Mouse (Mus musculus) layer of hippocampus, adult 9-10 months (tissue): ENCODE measurements around the gene Proser3.
A peak's percentile ranks its signal among the peaks of the same experiment; 100 is the strongest.

Experiments used
- DNase-seq: peaks from one replicate; pipeline ENCODE4 v3.0.0; 2022; ENCODE audit warnings: low spot score

Gene Proser3

DNA sequence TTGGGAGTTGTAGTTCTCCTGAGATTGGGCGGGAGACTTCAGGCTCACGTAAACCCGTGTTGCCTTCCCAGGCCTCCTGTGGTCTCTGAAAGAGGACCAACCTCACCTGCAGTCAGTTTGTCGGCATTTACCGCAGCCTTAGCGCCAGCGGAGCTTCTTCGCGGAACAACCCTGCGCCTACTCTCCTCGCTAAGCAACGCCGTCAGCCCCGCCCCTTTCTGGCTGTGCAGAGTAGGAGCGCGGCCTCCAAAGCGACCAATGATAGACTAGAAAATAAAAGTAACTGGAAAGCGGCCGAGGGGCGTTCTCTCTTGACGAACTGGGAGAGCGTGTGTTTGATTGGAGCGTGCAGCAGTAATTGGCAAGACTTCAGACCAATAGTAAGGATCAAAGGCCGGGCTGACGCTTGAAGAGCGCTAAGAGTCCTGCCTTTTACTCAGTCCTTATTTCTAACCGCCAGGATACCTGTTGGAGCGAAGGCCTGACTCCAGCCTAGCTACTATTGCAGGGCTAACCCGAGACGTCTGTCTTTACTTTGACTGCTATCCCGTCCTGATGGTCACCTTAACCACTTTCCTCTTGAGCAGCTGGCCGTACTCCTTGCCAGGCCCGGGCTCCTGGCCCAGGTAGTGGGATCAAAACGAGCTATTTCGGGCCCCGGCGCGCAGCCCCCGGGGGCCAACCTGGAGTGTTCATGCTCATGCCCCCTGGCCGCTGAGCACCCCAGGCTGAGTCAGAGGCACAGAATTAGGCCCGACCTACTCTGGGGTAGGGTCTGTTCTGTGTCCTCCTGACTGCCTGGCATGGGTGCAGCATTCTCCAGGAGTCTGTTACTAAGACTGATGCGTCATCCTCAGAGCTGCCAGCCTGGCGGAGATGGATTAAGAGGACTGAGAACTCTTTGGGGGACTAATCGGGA lies at the start of gene Proser3, which contains the start of gene Hspb6:
Proser3 (minus strand) TSS at position 198 of the 919 bp plus-strand sequence.
Hspb6 (plus strand) TSS at position 77 of the 919 bp plus-strand sequence.
- peak; percentile 97 for DNase-seq

DNA sequence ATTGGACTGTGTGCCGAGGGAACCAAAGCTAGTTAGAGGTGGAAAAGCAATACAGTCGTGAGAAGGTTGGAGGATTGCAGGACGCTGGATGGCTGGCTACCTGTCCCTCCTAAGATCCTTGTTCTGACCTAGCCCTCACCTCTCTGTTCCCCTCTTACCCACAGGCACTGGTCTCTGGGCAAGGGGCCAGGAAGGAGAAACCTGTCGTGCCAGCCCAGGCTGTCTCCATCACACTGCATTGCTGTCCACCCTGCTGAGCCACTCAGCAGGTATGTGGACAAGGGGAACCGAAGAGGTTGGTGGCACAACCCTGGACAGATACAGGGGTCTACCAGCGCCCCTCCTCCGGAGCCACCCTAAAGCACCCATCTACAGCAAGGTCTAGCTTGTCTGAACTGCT lies 48.6 kb upstream of the Proser3 start:
- DNase-seq: no peak

DNA sequence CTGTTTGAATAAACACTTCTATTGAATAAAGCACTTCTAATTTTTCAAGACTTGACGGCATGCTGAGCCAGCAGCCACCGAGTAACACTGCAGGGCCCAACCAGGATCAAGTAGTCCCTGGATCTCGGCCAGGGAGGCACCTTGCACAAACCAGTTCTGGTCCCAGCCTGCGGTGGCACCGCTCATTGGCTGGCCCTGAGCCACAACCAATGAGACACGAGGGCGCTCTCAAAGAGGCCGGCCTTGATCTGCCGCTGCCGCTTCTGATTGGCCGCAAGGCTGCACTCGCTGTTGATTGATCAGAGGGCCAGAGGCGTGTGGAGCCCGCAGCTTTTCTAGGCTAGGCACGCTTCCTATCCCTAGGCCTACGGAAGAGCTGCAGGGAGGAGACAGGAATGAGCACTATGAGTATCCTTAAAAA lies 47.8 kb upstream of the Proser3 start:
- DNase-seq: peak; percentile 78

DNA sequence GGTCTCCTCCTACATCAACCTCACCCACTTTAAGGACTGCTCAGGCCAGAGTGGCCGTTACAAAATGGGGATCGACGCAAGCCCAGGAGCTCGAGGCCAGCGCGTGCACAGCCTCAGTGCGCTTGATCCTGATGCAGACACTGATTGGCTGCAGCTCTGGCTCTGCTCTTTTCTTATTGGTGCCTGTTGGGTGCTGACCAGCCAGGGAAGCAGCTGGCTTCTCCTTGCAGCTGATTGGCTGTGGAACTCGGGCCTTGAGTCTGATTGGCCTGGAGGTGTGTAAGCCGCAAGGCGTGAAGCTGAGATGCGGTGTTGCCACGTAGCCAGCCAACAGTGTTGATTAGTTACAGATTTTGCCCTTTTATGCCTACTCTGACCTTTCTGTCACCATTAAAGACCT lies 46.7 kb upstream of the Proser3 start, which contains the start of gene Zbtb32:
Zbtb32 (minus strand) TSS at position 124 of the 400 bp plus-strand sequence.
- DNase-seq: no peak

DNA sequence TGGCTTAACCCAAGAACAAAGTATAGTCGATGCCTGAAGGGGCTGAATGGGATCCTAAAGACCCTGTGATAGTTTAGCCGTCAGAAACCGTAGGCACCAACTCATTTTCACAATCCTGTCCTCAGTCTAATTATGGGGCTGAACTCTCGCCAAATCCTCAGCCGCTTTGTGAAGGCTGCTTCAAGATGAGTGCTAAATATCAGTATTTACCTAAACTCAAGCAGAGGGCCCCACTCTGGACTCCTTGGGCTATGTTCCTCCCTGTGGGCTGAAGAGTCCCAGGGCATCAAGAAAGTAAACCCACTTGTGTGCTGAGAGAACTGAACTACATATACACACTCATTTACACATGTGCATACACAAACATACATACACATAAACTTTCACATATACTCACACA lies 44.7 kb upstream of the Proser3 start:
- DNase-seq: no peak

DNA sequence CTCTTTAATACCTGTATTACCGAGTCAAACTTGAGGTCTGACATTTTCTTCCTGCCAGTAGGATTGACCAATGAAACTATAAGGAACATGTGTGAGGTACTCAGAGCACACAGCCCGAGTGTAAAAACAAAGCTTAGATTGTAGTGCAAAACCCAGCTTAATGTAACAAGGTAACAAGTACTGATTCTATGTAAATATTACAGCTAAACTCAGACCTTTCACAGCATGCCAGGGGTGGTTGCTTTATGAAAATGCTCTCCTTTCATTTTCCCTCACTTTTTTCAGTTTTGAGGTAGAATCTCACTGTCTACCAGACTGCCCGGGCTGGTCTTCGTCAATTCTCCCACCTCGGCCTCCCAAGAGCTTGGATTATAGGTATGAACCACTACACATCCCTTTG lies 44.0 kb upstream of the Proser3 start:
- no peak for DNase-seq

DNA sequence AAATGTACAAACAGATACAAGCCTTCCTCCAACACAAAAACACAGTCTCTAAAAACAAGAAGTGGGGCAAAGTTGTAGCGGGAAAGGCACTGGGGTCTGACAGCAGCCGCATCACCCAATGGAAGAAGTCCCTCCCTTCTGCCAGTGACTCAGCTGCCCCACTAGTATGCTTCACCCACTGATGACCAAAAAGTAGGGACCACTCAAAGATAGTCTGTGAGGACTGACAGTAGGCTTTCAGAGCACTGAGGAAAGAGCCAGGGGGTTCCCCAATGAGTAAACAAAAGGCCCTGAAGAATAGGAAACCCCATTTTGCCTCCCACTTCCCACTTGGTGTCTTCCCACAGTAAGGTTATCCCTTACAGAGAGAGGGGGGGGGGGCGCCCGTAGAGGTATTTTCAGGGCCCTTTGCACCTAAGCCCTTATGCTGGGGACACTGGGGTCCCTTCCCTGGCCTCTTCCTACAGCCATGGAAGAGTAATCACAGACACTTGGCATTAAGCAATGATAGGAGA lies 42.5 kb upstream of the Proser3 start:
- no peak for DNase-seq

DNA sequence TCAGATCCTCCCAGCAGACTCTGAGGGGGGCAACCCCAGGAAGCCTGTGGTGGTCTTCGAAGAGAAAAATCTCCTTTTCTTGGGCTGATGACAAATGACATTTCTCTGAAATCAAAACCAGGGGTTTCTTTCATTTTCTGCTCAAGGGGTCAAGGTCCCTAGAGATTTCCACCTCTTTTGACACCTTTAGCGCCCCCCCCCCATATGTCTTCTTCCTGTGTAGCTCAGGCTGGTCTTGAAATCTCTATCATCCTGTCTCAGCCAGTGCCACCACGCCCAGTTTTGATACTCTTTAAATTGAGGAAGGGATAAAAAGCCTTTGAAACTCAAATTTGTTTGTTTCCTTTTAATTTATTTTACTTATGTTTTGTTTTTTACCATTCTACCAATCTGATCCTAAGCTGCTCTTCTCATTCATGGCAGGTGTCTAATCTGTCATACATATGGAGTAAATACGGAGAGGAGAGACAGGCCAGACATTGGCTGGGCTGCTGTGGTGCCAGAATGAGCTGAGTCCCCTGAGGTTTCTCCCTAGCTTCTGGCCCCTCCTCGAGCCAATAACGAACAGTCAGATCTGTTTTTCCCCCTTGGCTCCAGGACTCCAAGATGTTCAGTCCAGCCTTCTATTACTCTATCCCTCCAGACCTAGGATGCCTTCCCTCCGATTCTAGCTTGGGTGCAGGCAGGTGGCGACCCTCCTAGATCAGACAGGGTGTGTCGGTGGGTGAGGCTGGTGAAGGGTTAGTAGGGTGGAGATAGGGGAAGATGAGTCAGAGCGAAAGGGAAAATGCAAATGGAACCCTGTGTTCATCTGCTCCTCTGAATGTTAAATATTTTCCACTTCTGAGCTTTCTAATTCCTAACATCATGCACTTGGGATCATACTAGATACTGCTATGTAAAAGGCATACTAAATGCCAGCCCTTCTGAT lies 41.7 kb upstream of the Proser3 start:
- DNase-seq: no peak

DNA sequence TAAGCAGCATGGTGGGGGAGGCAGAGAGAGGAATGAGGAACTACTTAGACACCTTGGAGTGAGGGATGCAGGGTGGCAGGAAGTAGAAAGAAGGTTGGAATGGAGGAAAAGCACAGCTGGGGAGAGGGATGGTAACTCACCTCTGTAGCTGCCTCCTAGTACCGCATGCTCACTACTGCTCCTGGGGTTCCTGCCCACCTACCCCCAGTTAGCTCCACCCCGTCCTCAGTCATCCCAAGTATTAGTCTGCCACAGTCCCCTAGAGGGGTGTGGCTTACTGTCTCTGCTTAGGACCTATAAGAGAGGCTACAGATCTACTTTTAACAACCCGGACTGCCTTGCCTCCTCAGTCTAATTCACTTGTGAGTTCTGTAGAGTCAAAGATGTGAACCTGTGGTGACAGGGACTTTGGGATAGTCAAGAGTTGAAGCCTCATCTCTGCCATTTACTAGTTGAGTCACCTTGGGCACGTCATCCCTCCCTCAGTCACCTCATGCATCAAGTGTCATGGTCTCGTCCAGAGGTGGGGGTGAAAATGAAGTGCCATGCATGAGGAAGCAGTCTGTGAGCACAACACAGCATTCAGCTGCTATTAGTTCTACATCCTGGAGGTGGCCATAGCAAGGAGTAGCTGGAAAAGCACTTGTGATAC lies 40.8 kb upstream of the Proser3 start:
- no peak for DNase-seq

DNA sequence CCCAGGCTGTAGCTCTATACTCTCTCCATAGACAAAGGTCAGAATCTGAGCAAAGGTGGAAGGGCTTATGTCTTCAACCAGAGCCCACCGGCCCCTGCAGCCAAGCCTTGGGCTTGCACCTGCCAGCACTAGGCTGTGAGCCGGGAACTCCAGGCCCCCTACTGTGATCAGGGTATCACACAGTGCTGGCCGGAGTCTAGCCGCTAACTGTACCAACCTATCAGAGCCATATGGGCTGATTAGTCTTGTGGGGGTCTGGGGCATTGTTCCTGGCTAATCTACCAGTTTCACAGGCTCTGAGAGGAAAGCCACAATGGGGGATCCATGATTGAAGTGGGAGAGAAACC lies 39.5 kb upstream of the Proser3 start:
- no peak for DNase-seq

DNA sequence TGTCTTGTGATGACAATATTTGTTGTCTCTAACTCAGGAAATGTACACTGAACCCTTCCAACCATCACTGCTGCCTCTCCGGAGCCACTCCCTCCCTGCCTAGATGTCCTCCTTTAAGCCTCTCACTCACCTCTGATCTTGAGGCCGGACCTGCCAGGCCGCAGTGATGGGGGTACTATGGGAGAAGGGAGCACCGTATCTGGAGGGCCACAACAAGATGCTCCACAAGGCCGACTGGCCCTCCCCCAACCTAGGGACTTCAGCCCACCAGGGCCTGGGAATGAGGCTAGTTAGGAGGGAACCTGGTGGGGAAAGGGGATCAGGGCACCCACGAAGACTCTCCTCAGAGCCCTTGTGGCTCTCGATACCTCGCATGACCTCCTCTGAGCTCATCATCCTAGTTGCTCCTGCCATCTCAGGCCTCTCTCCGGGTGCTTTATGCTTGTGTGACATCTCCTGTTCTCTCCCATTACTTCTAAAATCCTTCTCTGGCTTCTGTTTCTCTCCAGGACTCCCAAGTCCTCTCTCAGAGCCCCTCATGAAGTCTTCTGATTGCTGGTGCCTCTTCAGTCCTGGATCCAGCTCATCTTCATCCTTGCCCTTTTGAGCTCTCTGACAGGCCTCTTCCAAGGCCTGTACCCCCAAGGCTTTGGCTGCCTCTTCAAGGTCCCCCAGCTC lies 39.0 kb upstream of the Proser3 start:
- no peak for DNase-seq

DNA sequence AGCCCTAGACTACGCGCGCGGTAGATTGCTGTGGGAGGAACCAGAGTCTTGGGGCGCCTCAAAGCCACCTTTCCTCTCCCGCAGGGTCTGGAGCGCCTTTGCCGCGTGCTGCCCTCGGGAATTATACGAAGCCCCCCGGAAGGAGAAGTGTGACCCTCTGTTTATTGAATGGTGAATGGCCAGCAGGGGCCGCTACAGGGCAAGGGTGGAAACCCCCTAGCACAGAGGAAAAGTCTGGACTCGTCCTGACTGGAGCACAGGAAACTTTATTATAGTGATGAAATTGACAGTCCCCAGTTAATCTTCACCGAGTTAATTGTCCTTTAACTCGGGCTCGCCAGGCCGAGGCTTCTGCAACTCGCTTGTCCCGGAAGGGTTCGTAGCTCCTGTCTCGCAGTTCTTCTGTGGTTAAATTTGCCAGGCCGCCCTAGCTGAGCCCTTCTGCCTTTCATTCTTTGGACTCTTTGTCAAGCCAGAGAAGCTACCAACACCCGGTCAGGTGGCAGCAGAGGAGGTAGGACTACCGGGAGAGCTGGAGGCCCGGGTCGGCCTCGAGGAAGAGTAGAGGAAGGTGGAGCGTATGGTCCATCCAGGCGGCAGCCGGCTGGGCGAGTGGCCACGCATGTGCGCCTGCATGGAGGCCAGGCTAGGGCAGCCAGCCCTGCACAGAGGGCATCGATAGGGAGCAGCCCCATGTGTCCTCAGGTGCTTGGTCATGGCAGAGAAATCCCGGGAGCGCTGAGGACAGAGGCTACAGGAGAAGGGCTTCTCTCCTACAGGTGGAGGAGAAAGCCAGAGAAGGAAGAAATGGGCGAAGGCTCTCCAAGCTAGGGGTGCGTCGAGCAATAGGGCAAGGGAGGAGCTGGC lies 37.6 kb upstream of the Proser3 start:
- peak; percentile 44 for DNase-seq

DNA sequence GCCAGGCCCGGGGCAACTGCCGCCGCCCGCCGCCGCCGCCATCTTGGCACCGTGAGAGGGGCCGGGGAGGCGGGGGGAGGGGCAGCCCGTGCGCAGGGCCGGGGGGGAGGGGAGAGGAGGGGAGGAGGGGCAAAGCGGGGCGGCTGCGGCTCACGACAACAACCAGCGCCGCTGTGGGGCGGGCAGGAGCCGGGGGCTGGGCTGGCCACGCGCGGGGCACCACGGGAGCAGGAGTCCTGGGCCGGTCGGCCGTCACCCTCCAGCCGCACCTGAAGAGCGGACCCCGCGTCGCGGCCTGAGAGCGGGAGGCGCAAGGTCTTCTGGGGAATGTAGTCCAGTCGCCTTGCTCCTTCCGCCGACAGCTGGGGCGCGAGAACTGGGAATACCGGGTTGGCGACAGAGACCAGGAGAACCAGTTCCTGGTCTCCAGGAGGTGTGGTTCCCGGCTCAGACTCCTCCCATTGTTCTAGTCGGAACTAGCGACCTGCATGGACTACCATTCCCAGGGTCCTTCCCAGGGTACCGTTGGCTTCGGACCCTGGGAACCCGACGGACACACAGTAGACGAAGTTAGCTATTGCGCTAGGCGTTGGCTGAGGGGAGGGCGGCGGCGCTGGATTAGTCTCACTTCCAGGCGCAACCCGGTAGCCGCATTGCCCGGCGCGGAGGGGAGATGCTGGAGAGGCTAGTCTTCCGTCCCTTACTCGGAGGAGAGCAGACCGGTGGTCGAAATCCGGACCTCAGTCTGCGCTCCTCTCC lies 36.8 kb upstream of the Proser3 start, which contains the start of gene Kmt2b:
Kmt2b (minus strand) TSS at position 51 of the 759 bp plus-strand sequence.
- peak; percentile 88 for DNase-seq

DNA sequence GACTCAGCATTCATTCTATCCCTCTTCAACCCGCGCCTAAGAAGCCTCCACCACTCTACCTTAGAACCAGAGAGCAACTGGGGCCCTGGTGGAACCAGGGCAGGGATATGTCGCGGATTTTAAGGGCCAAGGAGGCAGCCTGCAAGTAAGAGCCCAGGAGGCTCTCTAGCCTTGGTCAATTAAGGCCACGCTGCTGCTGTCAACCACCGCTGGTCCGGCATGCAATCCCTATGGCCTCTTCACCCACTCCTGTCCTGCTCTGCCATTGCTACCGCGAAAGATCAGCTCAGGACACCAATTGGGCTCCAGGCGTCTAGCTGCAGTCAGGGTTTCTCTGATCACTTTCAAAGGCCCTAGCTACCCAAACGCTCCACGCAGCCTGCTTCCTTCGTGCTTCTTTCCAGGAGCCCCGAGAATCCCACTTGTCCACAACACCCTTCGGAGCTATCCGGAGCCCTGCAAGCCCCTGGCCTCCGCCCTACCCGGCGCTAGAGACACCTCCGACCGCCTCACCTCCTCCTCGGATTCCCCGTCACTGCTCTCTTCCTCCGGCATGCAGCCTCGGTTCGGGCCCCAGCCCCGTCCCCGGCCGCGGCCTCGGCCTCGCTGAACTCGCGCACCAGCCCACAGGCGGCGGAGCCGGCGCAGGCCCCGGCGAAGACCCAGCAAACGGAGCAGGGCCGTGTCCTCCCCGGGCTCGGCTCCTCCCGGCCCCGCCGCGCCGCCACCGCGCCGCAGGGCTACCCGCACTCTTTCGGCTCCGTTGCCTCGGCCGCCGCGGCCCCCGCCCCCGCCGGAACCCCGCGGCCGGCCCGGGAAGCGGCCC lies 36.0 kb upstream of the Proser3 start:
- peak; percentile 33 for DNase-seq

DNA sequence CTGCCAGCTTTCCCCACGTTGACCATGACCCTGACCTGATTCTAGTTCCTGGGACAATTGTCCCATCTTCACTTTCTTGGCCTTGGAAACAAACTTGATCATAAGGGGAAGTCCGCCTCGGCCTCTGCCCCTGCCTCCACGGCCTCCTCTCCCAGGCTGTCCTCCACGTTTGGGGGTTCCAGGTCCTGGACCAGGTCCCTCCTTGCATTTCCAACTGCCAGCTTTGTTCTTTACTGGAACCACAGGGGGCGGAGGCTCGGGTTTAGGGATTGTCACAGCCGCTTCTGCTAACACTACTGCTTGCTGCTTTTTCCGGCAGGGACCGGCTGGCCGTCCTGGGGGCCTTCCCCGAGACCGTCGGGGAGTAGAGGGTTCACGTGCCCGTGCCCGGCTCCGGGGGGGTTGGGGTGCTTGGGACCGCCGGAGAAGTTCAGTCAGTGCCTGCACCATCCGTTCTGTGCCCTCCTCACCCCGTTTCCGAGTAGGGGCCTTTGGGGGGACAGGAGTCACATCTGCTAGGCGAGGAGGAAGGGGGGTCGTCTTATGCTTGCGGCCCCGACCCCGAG lies 34.4 kb upstream of the Proser3 start:
- no peak for DNase-seq

DNA sequence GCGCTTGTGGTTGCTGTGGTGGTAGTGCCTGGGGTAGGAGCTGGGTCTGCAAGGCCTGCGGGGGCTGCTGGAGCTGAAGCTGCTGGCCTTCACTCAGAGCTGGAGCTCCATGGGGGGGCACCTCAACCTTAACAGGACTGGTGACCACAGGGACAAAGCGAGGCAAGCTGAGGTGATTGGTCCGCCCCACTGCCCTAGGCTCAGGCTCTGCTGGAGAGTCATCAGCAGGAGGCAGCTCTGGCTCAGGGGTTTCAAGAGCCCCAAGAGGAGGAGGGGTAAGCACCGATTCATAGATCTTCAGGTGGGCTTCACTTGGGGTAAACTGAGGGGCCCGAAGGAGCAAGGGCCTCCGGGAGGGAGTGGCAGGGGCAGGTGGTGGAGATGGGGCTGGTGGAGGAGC lies 33.1 kb upstream of the Proser3 start:
- DNase-seq: no peak

DNA sequence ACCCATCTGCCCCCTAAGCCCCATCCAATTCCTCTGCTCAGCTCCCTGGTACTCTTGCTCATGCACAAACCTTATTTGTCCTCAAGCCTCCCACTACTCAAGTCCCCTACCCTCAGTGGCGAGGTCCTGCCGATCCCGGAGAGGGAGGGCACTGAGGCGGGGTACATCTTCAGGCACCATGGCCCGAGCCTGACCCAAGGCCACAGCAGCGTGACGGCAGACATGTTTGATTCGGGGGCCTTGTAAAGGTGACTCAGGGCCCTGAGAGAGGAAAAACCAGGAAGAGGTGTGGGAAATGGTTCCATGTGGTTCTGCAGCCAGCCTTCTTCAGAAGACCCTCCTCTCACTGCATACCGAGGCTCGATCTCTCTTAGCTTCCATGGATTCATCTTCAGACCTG lies 32.2 kb upstream of the Proser3 start:
- no peak for DNase-seq

DNA sequence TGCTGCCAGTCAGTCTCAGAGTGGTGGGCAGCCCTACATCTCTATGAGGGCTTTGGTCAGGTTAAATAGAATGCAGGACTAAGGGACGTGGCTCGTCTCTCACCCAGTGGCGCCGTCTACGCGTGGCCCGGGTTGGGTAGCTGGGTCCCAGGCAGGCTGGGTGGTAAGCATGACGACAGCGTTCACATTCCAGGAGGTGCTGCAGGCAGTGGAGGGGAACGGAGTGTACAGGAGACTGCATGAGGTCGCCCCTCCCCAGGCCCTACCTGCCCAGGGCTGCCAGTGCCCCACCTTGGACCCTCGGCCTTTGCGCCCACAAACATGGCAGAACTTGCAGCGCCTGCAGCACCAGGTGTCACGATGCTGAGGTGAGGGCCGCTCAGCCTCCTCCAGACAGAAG lies 29.4 kb upstream of the Proser3 start:
- no peak for DNase-seq
